Mouse (Mus musculus): ENCODE measurements at regions not wholly inside any gene's neighbourhood (a gene's known extent, or its start where the extent isn't known, plus 50 kb on each side); places are given as distances from the start of the nearest gene placed in this dataset.

DNA sequence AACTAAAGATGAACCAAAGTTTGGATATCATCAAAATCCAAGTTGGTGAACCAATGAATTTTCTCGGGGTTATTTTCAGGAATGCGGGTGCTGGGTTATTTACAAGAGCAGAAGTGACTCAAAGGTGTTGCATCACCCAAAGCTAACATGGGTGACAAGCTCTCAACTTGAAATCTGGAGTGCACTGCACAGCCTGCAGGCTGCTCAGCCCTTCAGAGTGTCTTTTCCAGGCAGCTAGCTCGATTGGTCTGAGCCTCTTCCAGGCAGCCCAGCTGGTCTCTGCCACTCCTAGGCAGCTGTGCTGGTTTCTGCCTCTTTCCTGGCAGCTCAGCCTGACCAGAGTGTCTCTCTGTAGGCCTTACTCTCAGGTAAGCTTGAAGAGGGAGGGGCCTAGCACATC lies 251.9 kb upstream of the Gap43 start:
- Histone ChIP-seq H3K36me3 (ENCODE audit: control insufficient read depth, insufficient read depth, low read length) (no peaks in the 10 kb centered on the region), H3K9ac (ENCODE audit: low read length) (no peak overlapping the region), H3K9me3 (replicated peaks; ENCODE audit: control insufficient read depth, low read length) (no peaks in the 10 kb centered on the region), H3K4me2 (ENCODE audit: low read length) (no peak overlapping the region), H3K4me1 (ENCODE audit: control insufficient read depth, insufficient read depth, low read length) (no peaks in the 10 kb centered on the region), H3K27ac (ENCODE audit: low read depth, low read length) (no peak overlapping the region), H3K27me3 (replicated peaks; ENCODE audit: control insufficient read depth, insufficient read depth, low read length) (no peaks in the 10 kb centered on the region), H3K4me3 (ENCODE audit: low read depth, low read length) (no peak overlapping the region)
- DNase-seq (ENCODE audit: low spot score): no peak
- no peak for ATAC-seq
- WGBS: 80% methylated on average over 3 of the region's 3 CpGs

DNA sequence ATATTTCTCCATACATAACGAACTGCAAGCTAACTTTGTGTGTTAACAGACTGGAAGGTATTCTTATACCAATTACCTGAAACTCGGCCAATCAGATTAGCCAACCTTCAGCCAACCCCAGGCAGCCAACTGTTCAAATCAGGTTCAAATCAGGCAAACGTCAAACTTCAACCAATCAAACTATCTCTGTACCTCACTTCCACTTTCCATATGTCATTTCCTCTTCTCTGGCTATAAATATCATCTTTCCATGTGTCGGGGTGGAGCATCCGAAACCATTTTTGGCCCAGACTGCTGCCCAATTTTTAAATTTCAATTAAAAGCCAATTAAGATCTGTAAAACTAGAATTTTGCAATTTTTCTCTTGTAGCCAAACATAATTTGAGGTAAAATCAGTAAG lies 251.1 kb upstream of the Gap43 start:
- no peak overlapping the region for H3K4me3 ChIP-seq (ENCODE audit: low read depth, low read length)
- no peaks in the 10 kb centered on the region for H3K36me3 ChIP-seq (ENCODE audit: control insufficient read depth, insufficient read depth, low read length)
- no peaks in the 10 kb centered on the region for H3K4me1 ChIP-seq (ENCODE audit: control insufficient read depth, insufficient read depth, low read length)
- no peaks in the 10 kb centered on the region for H3K27me3 ChIP-seq (replicated peaks; ENCODE audit: control insufficient read depth, insufficient read depth, low read length)
- H3K9ac ChIP-seq (ENCODE audit: low read length): no peak overlapping the region
- ATAC-seq (no peak), DNase-seq (ENCODE audit: low spot score) (no peak)
- no peak overlapping the region for H3K27ac ChIP-seq (ENCODE audit: low read depth, low read length)
- H3K9me3 ChIP-seq (replicated peaks; ENCODE audit: control insufficient read depth, low read length): no peaks in the 10 kb centered on the region
- 82% methylated on average over 5 of the region's 5 CpGs for WGBS
- H3K4me2 ChIP-seq (ENCODE audit: low read length): no peak overlapping the region

DNA sequence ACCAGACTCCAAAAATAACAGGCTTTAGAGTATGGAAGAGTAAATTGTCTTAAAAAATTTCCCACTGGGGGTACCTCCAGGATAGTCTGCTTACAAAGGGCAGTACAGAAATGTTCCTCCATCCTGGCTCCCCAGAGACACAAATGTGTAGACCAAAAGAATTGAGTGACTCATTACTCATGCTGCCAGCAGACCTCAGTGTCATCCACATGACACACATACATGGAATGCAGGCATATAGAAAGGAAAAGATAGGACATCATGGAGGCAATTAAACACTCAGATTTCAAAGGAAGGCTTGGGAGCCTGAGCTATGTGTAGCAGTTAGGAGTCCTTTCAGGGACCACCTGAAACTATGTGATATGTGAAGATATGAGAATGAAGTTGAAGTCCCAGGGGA lies 245.7 kb upstream of the Gap43 start:
- no peak overlapping the region for H3K4me3 ChIP-seq (ENCODE audit: low read depth, low read length)
- no peaks in the 10 kb centered on the region for H3K27me3 ChIP-seq (replicated peaks; ENCODE audit: control insufficient read depth, insufficient read depth, low read length)
- no peaks in the 10 kb centered on the region for H3K36me3 ChIP-seq (ENCODE audit: control insufficient read depth, insufficient read depth, low read length)
- ATAC-seq (no peak), DNase-seq (ENCODE audit: low spot score) (no peak)
- no peak overlapping the region for H3K4me2 ChIP-seq (ENCODE audit: low read length)
- no peak overlapping the region for H3K27ac ChIP-seq (ENCODE audit: low read depth, low read length)
- H3K9me3 ChIP-seq (replicated peaks; ENCODE audit: control insufficient read depth, low read length): no peaks in the 10 kb centered on the region
- H3K4me1 ChIP-seq (ENCODE audit: control insufficient read depth, insufficient read depth, low read length): no peaks in the 10 kb centered on the region
- no peak overlapping the region for H3K9ac ChIP-seq (ENCODE audit: low read length)

DNA sequence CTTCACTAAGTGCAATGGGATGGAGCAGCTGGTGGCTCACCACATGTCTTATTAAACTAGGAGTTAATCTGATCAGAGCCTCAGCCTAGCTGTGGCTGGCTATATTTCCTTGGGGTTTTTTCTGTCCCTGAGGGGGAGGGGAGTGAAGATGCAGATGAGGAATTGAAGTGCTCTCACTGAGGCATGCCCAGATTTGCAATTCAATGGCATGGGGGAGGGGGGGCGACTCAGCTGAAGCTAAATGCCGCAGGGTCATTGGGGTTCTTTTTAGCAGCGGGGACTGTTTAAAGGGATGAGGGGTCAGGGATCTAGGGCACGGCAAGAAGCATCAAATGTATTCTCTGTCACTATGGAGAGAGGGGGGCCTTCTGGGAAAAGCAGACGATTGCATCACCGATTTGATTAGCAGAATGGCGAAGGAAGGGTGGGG lies 235.1 kb upstream of the Gap43 start:
- no peaks in the 10 kb centered on the region for H3K36me3 ChIP-seq (ENCODE audit: control insufficient read depth, insufficient read depth, low read length)
- ATAC-seq: peak; percentile 96
- H3K9ac ChIP-seq (ENCODE audit: low read length): 0 out of 2 replicates have a peak overlapping the region, but pooled peaks have one; percentile 6
- peak overlapping the region; percentile 53 for H3K27ac ChIP-seq (ENCODE audit: low read depth, low read length)
- H3K4me3 ChIP-seq (ENCODE audit: low read depth, low read length): no peak overlapping the region
- H3K9me3 ChIP-seq (replicated peaks; ENCODE audit: control insufficient read depth, low read length): no peaks in the 10 kb centered on the region
- H3K4me2 ChIP-seq (ENCODE audit: low read length): peak overlapping the region; percentile 38
- H3K27me3 ChIP-seq (replicated peaks; ENCODE audit: control insufficient read depth, insufficient read depth, low read length): no peaks in the 10 kb centered on the region
- peaks cover 12% of the 10 kb centered on the region for H3K4me1 ChIP-seq (ENCODE audit: control insufficient read depth, insufficient read depth, low read length)
- peak; percentile 87 for DNase-seq (ENCODE audit: low spot score)
- 2% methylated on average over 7 of the region's 7 CpGs for WGBS

DNA sequence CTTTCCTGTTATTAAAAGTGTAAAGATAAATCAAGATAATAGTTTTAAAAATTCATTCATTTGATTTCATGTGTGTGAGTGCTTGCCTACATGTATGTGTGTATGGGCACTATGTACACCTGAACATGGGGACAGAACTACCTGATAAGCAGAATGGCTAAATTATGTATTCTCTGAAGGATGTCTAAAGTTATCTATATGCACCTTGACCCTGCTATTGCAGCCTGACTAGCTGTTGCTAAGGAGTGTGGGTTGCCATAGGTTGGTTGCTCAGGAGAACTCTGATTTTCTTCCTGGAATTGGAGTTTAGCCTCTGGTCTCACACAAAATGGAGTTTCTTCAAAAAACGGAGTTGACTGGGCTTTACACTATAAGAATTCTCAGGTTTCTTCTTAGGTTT lies 234.5 kb upstream of the Gap43 start:
- Histone ChIP-seq H3K4me2 (ENCODE audit: low read length) (no peak overlapping the region), H3K9me3 (replicated peaks; ENCODE audit: control insufficient read depth, low read length) (no peaks in the 10 kb centered on the region), H3K9ac (ENCODE audit: low read length) (no peak overlapping the region), H3K27ac (ENCODE audit: low read depth, low read length) (peak overlapping the region; percentile 53), H3K4me3 (ENCODE audit: low read depth, low read length) (no peak overlapping the region), H3K4me1 (ENCODE audit: control insufficient read depth, insufficient read depth, low read length) (peaks cover 12% of the 10 kb centered on the region), H3K27me3 (replicated peaks; ENCODE audit: control insufficient read depth, insufficient read depth, low read length) (no peaks in the 10 kb centered on the region), H3K36me3 (ENCODE audit: control insufficient read depth, insufficient read depth, low read length) (no peaks in the 10 kb centered on the region)
- DNase-seq (ENCODE audit: low spot score): no peak
- ATAC-seq: 0 out of 2 replicates have a peak, but pooled peaks have one; percentile 9
- WGBS: 8% methylated on average over 1 of the region's 1 CpGs

GRCm38 (mm10) chr16:42570246-42570996 lies 230.0 kb upstream of the Gap43 start:
- Histone ChIP-seq H3K27me3 (replicated peaks; ENCODE audit: control insufficient read depth, insufficient read depth, low read length) (no peaks in the 10 kb centered on the region), H3K4me3 (ENCODE audit: low read depth, low read length) (no peak overlapping the region), H3K9me3 (replicated peaks; ENCODE audit: control insufficient read depth, low read length) (no peaks in the 10 kb centered on the region), H3K4me2 (ENCODE audit: low read length) (no peak overlapping the region), H3K36me3 (ENCODE audit: control insufficient read depth, insufficient read depth, low read length) (no peaks in the 10 kb centered on the region), H3K4me1 (ENCODE audit: control insufficient read depth, insufficient read depth, low read length) (peaks cover 5% of the 10 kb centered on the region), H3K9ac (ENCODE audit: low read length) (no peak overlapping the region), H3K27ac (ENCODE audit: low read depth, low read length) (no peak overlapping the region)
- ATAC-seq (peak; percentile 60; the same call in 1 of the 2 replicates), DNase-seq (ENCODE audit: low spot score) (peak; percentile 61)
- WGBS: 74% methylated on average over 6 of the region's 6 CpGs

- H3K27ac ChIP-seq (ENCODE audit: low read depth, low read length): no peak overlapping the region
- no peaks in the 10 kb centered on the region for H3K27me3 ChIP-seq (replicated peaks; ENCODE audit: control insufficient read depth, insufficient read depth, low read length)
- no peaks in the 10 kb centered on the region for H3K9me3 ChIP-seq (replicated peaks; ENCODE audit: control insufficient read depth, low read length)
- 73% methylated on average over 2 of the region's 2 CpGs for WGBS
- H3K4me3 ChIP-seq (ENCODE audit: low read depth, low read length): no peak overlapping the region
- H3K36me3 ChIP-seq (ENCODE audit: control insufficient read depth, insufficient read depth, low read length): no peaks in the 10 kb centered on the region
- ATAC-seq (no peak), DNase-seq (ENCODE audit: low spot score) (no peak)
- H3K4me2 ChIP-seq (ENCODE audit: low read length): no peak overlapping the region
- no peaks in the 10 kb centered on the region for H3K4me1 ChIP-seq (ENCODE audit: control insufficient read depth, insufficient read depth, low read length)
- no peak overlapping the region for H3K9ac ChIP-seq (ENCODE audit: low read length)
Observed at GRCm38 (mm10) chr16:42569335-42569734, 228.9 kb upstream of the Gap43 start.

GRCm38 (mm10) chr16:42549591-42549990 lies 209.1 kb upstream of the Gap43 start:
- Histone ChIP-seq H3K4me2 (ENCODE audit: low read length) (no peak overlapping the region), H3K9me3 (replicated peaks; ENCODE audit: control insufficient read depth, low read length) (no peaks in the 10 kb centered on the region), H3K27ac (ENCODE audit: low read depth, low read length) (no peak overlapping the region), H3K27me3 (replicated peaks; ENCODE audit: control insufficient read depth, insufficient read depth, low read length) (no peaks in the 10 kb centered on the region), H3K4me1 (ENCODE audit: control insufficient read depth, insufficient read depth, low read length) (peaks cover 14% of the 10 kb centered on the region), H3K9ac (ENCODE audit: low read length) (no peak overlapping the region), H3K4me3 (ENCODE audit: low read depth, low read length) (no peak overlapping the region), H3K36me3 (ENCODE audit: control insufficient read depth, insufficient read depth, low read length) (no peaks in the 10 kb centered on the region)
- no peak for DNase-seq (ENCODE audit: low spot score)
- no peak for ATAC-seq
- WGBS: 45% methylated on average over 1 of the region's 1 CpGs

Data from forebrain, embryonic 14.5 days (tissue).